Mouse (Mus musculus): ENCODE data around the gene Nudt22. TPM values are rescaled to one million over a fixed set of nuclear protein-coding genes. Genes with fewer than 3 reads are reported as not detected.

Nudt22 gene
- total RNA-seq (2021), result 10 to 100 TPM; 12.8 to 15.9 TPM
- long read RNA-seq, experiment 1, transcript Nudt22-201 (6 exons, 1,000 nt), result major isoform, 8 of 9 reads
- long read RNA-seq, experiment 1, partial matches to known transcripts, result 1 of 9 reads
- long read RNA-seq, experiment 1, other reads (novel, unspliced or antisense), result 0 of 9 reads
- long read RNA-seq, experiment 2, transcript Nudt22-201 (6 exons, 1,000 nt), result major isoform, 13 of 15 reads
- long read RNA-seq, experiment 2, partial matches to known transcripts, result 2 of 15 reads
- long read RNA-seq, experiment 2, other reads (novel, unspliced or antisense), result 0 of 15 reads

- intact Hi-C loops (cut with DNase I), result loop anchor here (2.0 kb wide), 1 partner anchor 43 kb away; the partner anchor contains the start of gene Stip1
- Histone ChIP-seq H3K27ac (peak within 1 kb of the TSS; percentile 96), H3K4me3 (peak within 1 kb of the TSS; percentile 88)
- DNase-seq, result peak; percentile 95
- no peak for TF ChIP-seq CTCF (IDR thresholded peaks at IDR 0.05)
Measured at GRCm38 (mm10) chr19:6996006-6996405, at the start of gene Nudt22, which contains the start of gene Trpt1. Gene Nudt22, minus strand, starts transcription at chr19:6996117. Gene Trpt1, plus strand, starts transcription at chr19:6996131.

DNA sequence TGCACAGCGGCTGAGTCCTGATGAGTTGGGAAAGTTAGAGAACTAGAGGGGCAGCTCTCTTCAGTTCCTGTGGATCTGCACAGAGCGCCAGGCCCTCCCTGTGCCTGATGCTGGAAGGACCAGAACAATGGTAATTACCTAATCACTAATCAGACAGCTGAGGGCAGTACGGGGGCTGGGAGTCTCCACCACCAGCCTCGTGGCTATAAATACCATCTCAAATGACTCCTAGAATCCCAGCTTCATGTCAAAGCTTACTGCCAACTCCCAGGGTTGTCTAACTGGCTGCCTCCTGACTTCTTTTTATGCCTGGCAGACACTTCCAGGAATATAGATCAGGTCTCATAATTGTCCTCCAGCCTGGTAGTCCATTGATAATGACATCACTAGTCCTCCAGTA lies 48.8 kb upstream of the Nudt22 start:
- DNase-seq, result no peak
- Histone ChIP-seq H3K27ac (peak overlapping the region; percentile 72), H3K4me3 (no peak overlapping the region)
- TF ChIP-seq CTCF (IDR thresholded peaks at IDR 0.05), result no peak
- intact Hi-C loops (cut with DNase I), result no loop called here

- H3K27ac ChIP-seq, result peak overlapping the region; percentile 72
- no peak for TF ChIP-seq CTCF (IDR thresholded peaks at IDR 0.05)
- intact Hi-C loops (cut with DNase I), result no loop called here
- DNase-seq, result no peak
- no peak overlapping the region for H3K4me3 ChIP-seq
Measured at GRCm38 (mm10) chr19:7044279-7044678, 48.4 kb upstream of the Nudt22 start.

DNA sequence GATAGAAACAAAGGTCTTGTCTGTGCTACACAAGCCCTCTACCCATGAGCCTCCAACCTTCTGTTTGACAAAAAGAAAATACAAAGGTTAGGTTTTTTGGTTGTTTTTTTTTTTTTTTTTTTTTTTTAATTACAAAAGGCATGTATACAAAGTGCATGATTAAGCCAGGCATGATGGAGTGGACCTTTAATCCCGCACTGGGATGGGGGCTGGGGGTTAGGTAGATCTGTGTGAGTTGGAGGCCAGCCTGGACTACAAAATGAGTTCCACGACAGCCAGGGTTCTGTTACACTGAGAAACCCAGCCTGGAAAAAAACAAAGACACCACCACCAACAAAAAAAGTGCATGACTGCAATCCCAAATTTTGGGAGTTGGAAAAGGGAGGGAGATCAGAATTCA lies 45.3 kb upstream of the Nudt22 start:
- TF ChIP-seq CTCF (IDR thresholded peaks at IDR 0.05), result no peak
- peak overlapping the region; percentile 78 for H3K4me3 ChIP-seq
- intact Hi-C loops (cut with DNase I), result no loop called here
- H3K27ac ChIP-seq, result peak overlapping the region; percentile 98
- DNase-seq, result no peak

GRCm38 (mm10) chr19:7040637-7041130 lies 44.8 kb upstream of the Nudt22 start:
- intact Hi-C loops (cut with DNase I), result no loop called here
- DNase-seq, result no peak
- no peak for TF ChIP-seq CTCF (IDR thresholded peaks at IDR 0.05)
- peak overlapping the region; percentile 78 for H3K4me3 ChIP-seq
- H3K27ac ChIP-seq, result peak overlapping the region; percentile 98

DNA sequence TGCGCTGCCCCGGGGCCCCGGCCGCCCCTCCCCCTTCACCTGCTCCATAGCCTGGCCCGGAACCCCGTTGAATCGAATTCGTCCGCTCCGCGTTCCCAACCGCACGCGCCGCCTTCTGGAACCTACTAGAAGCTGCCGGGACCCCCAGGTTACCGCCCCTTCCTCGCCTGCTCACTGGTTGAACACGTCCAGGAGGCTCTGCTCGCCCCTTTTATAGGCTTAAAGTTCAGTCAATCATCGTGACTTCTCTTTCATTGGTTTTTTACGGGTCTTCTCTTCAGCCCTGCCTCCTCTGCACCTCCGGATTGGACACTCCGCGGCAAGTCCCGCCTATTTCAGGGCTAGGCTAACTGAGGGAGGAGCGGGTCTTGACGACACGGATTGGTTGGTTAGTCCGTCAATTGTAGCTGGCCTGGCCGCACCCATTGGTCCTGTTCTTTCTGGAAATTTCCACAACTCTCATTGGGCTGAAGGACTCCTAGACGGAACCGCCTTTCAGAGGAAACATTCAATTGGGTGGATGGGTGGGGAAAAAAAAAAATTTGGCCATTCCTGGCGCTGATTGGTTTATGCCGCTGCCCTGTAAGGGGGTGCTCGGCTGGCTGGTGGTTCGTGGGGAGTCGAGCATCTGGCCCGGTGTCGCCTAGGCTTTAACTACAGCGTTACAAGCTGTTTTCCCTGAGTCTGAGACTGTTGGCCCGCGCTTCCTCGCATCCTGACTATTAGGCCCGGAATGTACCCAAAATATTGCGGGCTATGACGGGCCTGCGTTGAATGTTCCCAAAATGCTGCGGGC lies 44.1 kb upstream of the Nudt22 start, which contains the start of gene Stip1:
TSS of gene Stip1 (minus strand) at position 127 of the 796 bp plus-strand sequence.
- DNase-seq, result peak; percentile 100
- peak within 1 kb of the TSS; percentile 97 for H3K4me3 ChIP-seq
- TF ChIP-seq CTCF (IDR thresholded peaks at IDR 0.05), result peak; percentile 56
- peak within 1 kb of the TSS; percentile 98 for H3K27ac ChIP-seq
- intact Hi-C loops (cut with DNase I), result loop anchor here (2.0 kb wide), 1 partner anchor 43 kb away; the partner anchor contains the start of genes Nudt22 and Trpt1

- peak; percentile 69 for DNase-seq
- peak overlapping the region; percentile 97 for H3K4me3 ChIP-seq
- no peak for TF ChIP-seq CTCF (IDR thresholded peaks at IDR 0.05)
- peak overlapping the region; percentile 92 for H3K27ac ChIP-seq
- intact Hi-C loops (cut with DNase I), result loop anchor here (2.0 kb wide), 1 partner anchor 42 kb away; the partner anchor contains the start of genes Nudt22 and Trpt1
Measured at GRCm38 (mm10) chr19:7039088-7039720, 43.3 kb upstream of the Nudt22 start.

- no peak overlapping the region for H3K27ac ChIP-seq
- no peak for DNase-seq
- intact Hi-C loops (cut with DNase I), result no loop called here
- H3K4me3 ChIP-seq, result no peak overlapping the region
- TF ChIP-seq CTCF (IDR thresholded peaks at IDR 0.05), result 0 out of 2 replicates have a peak, but pooled peaks have one; percentile 1
Measured at GRCm38 (mm10) chr19:7034006-7034405, 38.1 kb upstream of the Nudt22 start.

DNA sequence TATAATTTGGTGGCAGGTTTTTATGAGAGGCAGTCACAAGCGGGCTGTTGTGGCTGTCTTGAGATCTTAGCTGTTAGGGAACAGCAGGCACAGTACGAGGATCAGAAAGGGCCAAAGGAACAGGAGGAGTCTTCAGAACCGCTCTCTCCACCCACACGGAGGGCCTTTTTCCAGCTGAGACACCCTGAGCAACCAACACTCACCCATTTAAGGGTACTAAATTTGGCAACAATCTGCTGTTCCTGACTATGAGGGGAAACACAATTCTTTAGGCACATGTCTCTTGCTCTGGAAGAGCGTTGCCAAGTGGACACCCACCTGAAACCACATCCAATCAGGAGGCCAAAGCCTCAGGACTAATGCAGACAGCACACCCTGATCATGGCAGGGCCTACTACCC lies 33.6 kb upstream of the Nudt22 start:
- TF ChIP-seq CTCF (IDR thresholded peaks at IDR 0.05), result no peak
- no peak for DNase-seq
- intact Hi-C loops (cut with DNase I), result no loop called here

DNA sequence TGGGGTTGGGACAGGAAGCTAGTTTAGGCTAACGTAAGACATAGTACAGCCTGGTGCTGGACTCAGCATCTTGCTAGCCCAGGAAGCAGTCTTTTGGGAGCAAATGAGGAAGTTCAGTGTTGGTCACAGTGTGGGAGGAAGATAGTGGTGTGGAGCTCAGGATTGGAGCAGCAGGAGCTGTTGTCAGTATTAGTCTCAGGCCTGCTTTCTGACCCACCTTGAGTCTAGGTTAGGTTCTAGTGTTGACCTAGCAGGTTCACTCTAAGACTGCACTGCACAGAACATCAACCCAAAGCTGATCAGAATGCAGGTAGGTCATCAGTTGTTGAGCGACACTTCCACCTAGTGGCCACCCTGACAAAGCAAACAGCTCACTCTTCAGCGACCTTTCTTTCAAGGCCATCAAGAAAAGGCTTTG lies 24.3 kb upstream of the Nudt22 start:
- intact Hi-C loops (cut with DNase I), result loop anchor here (1.0 kb wide), 1 partner anchor 96 kb away; no protein-coding TSS in a partner anchor
- TF ChIP-seq CTCF (IDR thresholded peaks at IDR 0.05), result peak; percentile 68
- DNase-seq, result peak; percentile 53
- Histone ChIP-seq H3K27ac (peak overlapping the region; percentile 38), H3K4me3 (no peak overlapping the region)

More for the DNA sequence above, 33.6 kb upstream of the Nudt22 start:
- no peak overlapping the region for H3K27ac ChIP-seq
- no peak overlapping the region for H3K4me3 ChIP-seq

DNA sequence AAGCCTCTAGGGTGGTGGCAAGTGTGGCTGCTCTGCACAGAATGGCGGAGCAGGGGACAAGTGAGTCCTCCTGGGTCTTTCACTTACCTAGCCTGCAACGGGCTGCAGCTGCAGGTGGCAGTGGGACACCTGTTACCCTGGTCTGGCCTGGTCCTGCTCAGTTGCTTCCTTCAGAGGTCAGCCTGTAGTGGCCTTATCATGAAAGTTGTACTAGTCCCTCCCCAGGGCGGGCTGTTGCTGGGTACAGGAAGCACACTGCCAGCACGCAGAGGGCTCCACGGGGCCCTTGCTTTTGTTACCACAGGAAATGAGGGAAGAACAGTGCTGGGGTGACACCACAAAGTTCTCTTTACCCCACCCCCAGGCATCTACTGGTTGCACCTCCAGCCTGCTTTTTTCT lies 23.3 kb upstream of the Nudt22 start, which contains the start of gene Fermt3:
TSS of gene Fermt3 (minus strand) at position 279 of the 400 bp plus-strand sequence.
- no peak for TF ChIP-seq CTCF (IDR thresholded peaks at IDR 0.05)
- intact Hi-C loops (cut with DNase I), result no loop called here
- Histone ChIP-seq H3K4me3 (peak within 1 kb of the TSS; percentile 51), H3K27ac (peak within 1 kb of the TSS; percentile 59)
- DNase-seq, result peak; percentile 40

DNA sequence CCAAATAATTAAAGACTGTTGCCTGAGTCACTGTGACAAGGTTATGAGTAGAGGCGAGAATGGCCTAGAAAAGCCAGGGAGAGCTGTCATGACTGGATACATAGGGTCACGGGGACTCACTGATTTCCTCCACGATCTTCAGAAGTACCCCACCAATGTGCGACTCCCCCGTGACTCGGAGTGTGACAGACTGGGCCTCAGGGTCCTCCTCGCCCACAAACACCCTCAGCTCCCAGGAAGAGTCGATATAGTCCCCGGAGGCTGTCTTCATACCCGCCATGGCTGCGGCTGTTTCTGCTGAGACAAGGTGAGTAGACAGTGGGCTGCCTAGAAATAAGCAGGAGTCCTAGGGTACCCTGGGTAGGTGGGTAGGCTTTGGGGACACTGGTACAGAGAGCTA lies 22.6 kb upstream of the Nudt22 start:
- Histone ChIP-seq H3K27ac (peak overlapping the region; percentile 59; the same call in 1 of the 2 replicates), H3K4me3 (peak overlapping the region; percentile 51)
- intact Hi-C loops (cut with DNase I), result no loop called here
- no peak for DNase-seq
- TF ChIP-seq CTCF (IDR thresholded peaks at IDR 0.05), result no peak
